Mouse (Mus musculus): Measurements from ENCODE around the gene Gfpt1. TPM values are rescaled to one million over a fixed set of nuclear protein-coding genes. Genes with fewer than 3 reads are reported as not detected.
"Not testable (repeated sequence)": the region's sequence is repeated elsewhere in the genome, so short reads cannot be mapped to it uniquely, and the experiment has no call there.

The Gfpt1 gene
- total and polyA plus RNA-seq, 2 experiments from 2014 or later: 6.7 to 10.0 TPM

DNA sequence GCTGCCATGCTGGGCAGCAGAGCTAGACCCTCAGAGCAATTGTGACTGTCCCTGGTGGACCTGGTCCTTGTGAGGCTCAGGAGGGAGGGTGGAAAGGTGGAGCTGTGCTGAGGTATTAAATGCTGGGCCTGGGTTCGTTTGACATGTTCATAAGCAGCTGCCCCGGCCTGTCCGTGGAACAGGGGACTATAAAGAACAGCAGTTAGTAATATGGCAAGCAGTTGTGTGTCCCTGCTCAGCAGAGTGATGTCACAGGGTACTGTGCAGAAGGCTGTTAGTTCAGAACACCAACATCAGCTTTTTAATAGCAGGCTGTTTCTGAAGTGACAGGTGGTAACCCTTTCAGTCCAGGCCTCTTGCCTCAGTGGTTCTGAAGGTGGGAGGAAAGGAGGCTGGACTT is 48.2 kb downstream of the Gfpt1 start:
- H3K4me2 ChIP-seq (ENCODE audit: low read depth, low read length): no peak overlapping the region
- no peak overlapping the region for H3K4me3 ChIP-seq (ENCODE audit: low read depth, low read length)
- H3K27me3 ChIP-seq (ENCODE audit: control insufficient read depth, insufficient read depth, low read length): no peaks in the 10 kb centered on the region
- H3K9me3 ChIP-seq (replicated peaks; ENCODE audit: control insufficient read depth, low read length): no peaks in the 10 kb centered on the region
- H3K27ac ChIP-seq (ENCODE audit: low read depth): no peak overlapping the region
- H3K9ac ChIP-seq (replicated peaks; ENCODE audit: low read depth, low read length): no peak overlapping the region
- 88% methylated on average over 3 of the region's 3 CpGs for WGBS
- no peaks in the 10 kb centered on the region for H3K4me1 ChIP-seq (ENCODE audit: control insufficient read depth, insufficient read depth)
- H3K36me3 ChIP-seq (replicated peaks; ENCODE audit: control insufficient read depth, insufficient read depth, low read length): peaks cover 47% of the 10 kb centered on the region
- TF ChIP-seq EP300 (IDR thresholded peaks at IDR 0.05; ENCODE audit: low read depth) (no peak), CTCF (IDR thresholded peaks at IDR 0.05; ENCODE audit: low read depth) (no peak)
- DNase-seq (ENCODE audit: low spot score): no peak
- ATAC-seq (ENCODE audit: insufficient read depth, low read depth): no peak

DNA sequence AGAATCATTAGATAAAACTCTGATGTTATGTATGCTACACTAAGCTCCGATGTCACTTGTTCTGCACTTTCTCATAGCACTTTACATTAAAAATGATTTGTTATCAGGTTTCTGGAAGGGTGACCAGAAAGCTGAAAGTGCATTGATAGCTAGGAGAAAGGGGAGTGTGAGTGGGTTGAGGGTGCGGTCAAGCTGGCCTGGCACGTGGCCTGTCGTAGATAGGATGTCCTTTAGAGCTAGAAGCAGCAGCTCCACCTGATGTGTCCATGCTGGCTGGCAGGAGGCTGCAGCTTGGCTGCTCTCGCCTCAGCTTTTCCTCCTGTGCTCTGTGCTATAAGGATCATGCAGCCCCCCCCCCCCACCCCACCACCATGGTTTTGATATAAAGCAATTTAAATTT is 49.8 kb downstream of the Gfpt1 start:
- ATAC-seq (ENCODE audit: insufficient read depth, low read depth) (no peak), DNase-seq (ENCODE audit: low spot score) (no peak)
- no peak overlapping the region for H3K27ac ChIP-seq (ENCODE audit: low read depth)
- H3K36me3 ChIP-seq (replicated peaks; ENCODE audit: control insufficient read depth, insufficient read depth, low read length): peaks cover 32% of the 10 kb centered on the region
- TF ChIP-seq EP300 (IDR thresholded peaks at IDR 0.05; ENCODE audit: low read depth) (no peak), CTCF (IDR thresholded peaks at IDR 0.05; ENCODE audit: low read depth) (no peak)
- H3K27me3 ChIP-seq (ENCODE audit: control insufficient read depth, insufficient read depth, low read length): no peaks in the 10 kb centered on the region
- H3K4me3 ChIP-seq (ENCODE audit: low read depth, low read length): no peak overlapping the region
- H3K4me2 ChIP-seq (ENCODE audit: low read depth, low read length): no peak overlapping the region
- H3K4me1 ChIP-seq (ENCODE audit: control insufficient read depth, insufficient read depth): no peaks in the 10 kb centered on the region
- H3K9ac ChIP-seq (replicated peaks; ENCODE audit: low read depth, low read length): no peak overlapping the region
- no peaks in the 10 kb centered on the region for H3K9me3 ChIP-seq (replicated peaks; ENCODE audit: control insufficient read depth, low read length)
- 46% methylated on average over 5 of the region's 5 CpGs for WGBS

DNA sequence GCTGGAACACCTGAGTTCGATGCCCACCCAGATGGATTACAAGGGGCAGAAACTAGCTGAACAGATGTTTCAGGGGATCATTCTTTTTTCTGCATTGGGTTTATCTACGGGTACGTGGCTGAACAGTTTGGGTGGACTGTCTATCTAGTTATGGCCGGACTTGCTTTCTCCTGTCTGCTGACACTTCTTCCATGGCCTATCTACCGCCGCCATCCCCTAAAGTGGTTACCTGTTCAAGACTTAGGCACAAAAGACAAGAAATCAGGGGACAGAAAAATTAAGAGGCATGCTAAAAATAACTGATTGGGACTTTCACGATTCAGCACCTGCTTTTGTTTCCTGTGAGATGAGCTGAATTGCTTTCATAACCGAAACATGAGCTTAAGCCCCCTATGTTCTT is 51.0 kb downstream of the Gfpt1 start:
- not testable (repeated sequence) for H3K4me3 ChIP-seq (ENCODE audit: low read depth, low read length); DNase-seq (ENCODE audit: low spot score); H3K4me1 ChIP-seq (ENCODE audit: control insufficient read depth, insufficient read depth); H3K9ac ChIP-seq (replicated peaks; ENCODE audit: low read depth, low read length); H3K27ac ChIP-seq (ENCODE audit: low read depth); H3K9me3 ChIP-seq (replicated peaks; ENCODE audit: control insufficient read depth, low read length); H3K4me2 ChIP-seq (ENCODE audit: low read depth, low read length); ATAC-seq (ENCODE audit: insufficient read depth, low read depth); H3K27me3 ChIP-seq (ENCODE audit: control insufficient read depth, insufficient read depth, low read length)
- peaks cover 23% of the 10 kb centered on the region for H3K36me3 ChIP-seq (replicated peaks; ENCODE audit: control insufficient read depth, insufficient read depth, low read length)
- WGBS: 81% methylated on average over 8 of the region's 8 CpGs

DNA sequence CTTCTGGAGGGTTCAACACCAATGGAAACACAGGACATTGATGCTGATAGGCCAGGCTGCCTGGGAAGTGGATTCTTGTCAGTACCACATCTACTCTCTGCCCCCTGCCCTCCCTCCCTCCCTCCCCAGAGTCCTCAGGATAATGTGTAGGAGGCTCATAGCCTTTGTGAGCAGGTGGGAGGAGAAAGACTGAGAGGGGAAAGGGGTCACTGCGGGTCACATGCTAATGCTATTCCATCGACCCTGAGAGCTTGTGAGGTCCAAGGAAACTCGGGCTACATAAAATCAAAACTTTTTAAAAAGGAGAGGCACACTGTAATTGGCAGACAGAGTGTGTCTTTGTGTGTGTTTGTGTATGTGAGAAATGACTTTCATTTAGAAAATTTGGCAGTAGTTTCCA is 56.6 kb downstream of the Gfpt1 start:
- no peak for DNase-seq (ENCODE audit: low spot score)
- no peaks in the 10 kb centered on the region for H3K36me3 ChIP-seq (replicated peaks; ENCODE audit: control insufficient read depth, insufficient read depth, low read length)
- no peak for ATAC-seq (ENCODE audit: insufficient read depth, low read depth)
- H3K9ac ChIP-seq (replicated peaks; ENCODE audit: low read depth, low read length): no peak overlapping the region
- TF ChIP-seq EP300 (IDR thresholded peaks at IDR 0.05; ENCODE audit: low read depth) (no peak), CTCF (IDR thresholded peaks at IDR 0.05; ENCODE audit: low read depth) (no peak)
- no peak overlapping the region for H3K4me3 ChIP-seq (ENCODE audit: low read depth, low read length)
- no peaks in the 10 kb centered on the region for H3K9me3 ChIP-seq (replicated peaks; ENCODE audit: control insufficient read depth, low read length)
- no peaks in the 10 kb centered on the region for H3K27me3 ChIP-seq (ENCODE audit: control insufficient read depth, insufficient read depth, low read length)
- 37% methylated on average over 3 of the region's 3 CpGs for WGBS
- H3K4me1 ChIP-seq (ENCODE audit: control insufficient read depth, insufficient read depth): 0 out of 2 replicates have a peak, but pooled peaks cover 3% of the 10 kb centered on the region
- no peak overlapping the region for H3K4me2 ChIP-seq (ENCODE audit: low read depth, low read length)
- H3K27ac ChIP-seq (ENCODE audit: low read depth): no peak overlapping the region

DNA sequence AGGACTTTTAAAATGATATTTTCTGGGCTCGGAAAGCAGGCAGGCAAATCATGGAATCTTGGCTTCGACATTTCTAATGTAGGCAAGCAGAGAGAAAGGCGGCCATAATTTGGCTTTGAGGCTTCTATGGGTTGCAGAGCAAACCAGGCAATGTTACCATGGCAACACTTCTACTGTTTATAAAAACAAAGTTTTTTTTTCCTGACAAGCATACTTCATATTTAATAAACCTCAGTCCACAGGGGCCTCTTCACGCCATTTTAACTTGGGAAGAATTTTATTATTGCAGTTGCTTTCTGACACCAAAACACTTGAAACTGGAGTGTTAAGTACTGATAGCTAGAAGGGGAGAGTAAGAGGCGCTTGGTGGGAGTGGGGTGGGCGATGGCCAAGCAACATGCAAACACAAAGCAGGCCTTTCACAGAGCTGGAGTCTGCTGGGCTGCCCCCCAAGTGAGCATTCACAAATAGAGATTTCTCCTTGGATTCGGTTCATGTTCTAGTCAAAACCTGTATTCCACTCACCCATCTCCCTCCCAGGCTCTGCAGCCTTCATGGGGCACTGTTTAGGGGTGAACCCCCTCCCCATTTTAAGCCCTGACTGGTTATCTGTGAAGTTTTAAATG is 57.1 kb downstream of the Gfpt1 start:
- Histone ChIP-seq H3K4me3 (ENCODE audit: low read depth, low read length) (no peak overlapping the region), H3K4me1 (ENCODE audit: control insufficient read depth, insufficient read depth) (0 out of 2 replicates have a peak, but pooled peaks cover 3% of the 10 kb centered on the region), H3K36me3 (replicated peaks; ENCODE audit: control insufficient read depth, insufficient read depth, low read length) (no peaks in the 10 kb centered on the region), H3K9me3 (replicated peaks; ENCODE audit: control insufficient read depth, low read length) (no peaks in the 10 kb centered on the region), H3K27ac (ENCODE audit: low read depth) (peak overlapping the region; percentile 50), H3K9ac (replicated peaks; ENCODE audit: low read depth, low read length) (no peak overlapping the region), H3K27me3 (ENCODE audit: control insufficient read depth, insufficient read depth, low read length) (no peaks in the 10 kb centered on the region), H3K4me2 (ENCODE audit: low read depth, low read length) (no peak overlapping the region)
- DNase-seq (ENCODE audit: low spot score): peak; percentile 65
- ATAC-seq (ENCODE audit: insufficient read depth, low read depth): no peak
- 50% methylated on average over 7 of the region's 7 CpGs for WGBS
- no peak for TF ChIP-seq CTCF (IDR thresholded peaks at IDR 0.05; ENCODE audit: low read depth)
- TF ChIP-seq EP300 (IDR thresholded peaks at IDR 0.05; ENCODE audit: low read depth): no peak

All from heart, postnatal 0 days (tissue).